Mouse (Mus musculus): ENCODE measurements around the gene Rad51c.
"Not testable (repeated sequence)": the region's sequence is repeated elsewhere in the genome, so short reads cannot be mapped to it uniquely, and the experiment has no call there.

The Rad51c gene

DNA sequence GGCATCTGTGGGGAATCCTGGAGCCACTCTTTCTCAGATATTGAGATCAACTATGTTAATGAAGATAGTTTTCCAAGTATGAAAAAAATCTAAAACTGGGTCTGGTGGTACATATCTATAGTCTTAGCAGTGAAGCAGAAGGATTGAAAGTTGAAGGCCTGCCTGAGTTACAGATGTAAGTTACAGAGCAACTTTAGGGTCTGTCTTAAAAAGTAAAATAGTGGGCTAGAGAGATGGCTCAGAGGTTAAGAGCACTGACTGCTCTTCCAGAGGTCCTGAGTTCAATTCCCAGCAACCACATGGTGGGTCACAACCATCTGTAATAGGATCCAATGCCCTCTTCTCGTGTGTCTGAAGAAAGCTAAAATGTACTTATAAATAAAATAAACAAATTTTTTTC is 27.7 kb upstream of the Rad51c start:
- no peak for DNase-seq (ENCODE audit: low read depth, low spot score)

DNA sequence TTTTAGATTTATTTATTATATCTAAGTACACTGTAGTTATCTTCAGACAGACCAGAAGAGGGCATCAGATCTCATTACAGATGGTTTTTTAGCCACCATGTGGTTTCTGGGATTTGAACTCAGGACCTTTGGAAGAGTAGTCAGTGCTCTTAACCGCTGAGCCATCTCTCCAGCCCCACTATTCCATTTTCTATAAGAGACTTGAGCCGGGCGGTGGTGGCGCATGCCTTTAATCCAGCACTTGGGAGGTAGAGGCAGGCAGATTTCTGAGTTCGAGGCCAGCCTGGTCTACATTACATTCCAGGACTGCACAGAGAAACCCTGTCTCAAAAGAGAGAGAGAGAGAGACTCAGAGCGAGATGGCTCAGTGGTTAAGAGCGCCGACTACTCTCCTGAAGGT is 27.1 kb upstream of the Rad51c start:
- not testable (repeated sequence) for DNase-seq (ENCODE audit: low read depth, low spot score)

DNA sequence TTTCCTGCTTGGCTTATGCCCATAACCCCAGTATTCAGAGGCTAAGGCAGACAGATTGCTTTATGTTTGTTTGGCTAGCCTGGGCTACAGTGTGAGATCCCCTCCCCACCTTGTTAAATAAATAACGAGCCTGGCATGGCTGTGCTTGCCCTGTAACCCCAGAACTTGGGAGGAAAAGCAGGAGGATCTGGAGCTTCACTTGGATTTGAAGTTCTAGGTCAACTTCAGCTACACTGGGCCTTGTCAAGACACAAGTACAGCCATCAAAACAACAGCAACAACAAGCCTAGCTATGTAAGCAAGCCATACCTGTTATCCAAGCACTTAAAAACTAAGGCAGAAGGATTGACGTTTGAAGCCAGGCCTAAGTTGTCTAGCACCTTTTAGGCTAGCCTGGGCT is 25.6 kb upstream of the Rad51c start:
- no peak for DNase-seq (ENCODE audit: low read depth, low spot score)

DNA sequence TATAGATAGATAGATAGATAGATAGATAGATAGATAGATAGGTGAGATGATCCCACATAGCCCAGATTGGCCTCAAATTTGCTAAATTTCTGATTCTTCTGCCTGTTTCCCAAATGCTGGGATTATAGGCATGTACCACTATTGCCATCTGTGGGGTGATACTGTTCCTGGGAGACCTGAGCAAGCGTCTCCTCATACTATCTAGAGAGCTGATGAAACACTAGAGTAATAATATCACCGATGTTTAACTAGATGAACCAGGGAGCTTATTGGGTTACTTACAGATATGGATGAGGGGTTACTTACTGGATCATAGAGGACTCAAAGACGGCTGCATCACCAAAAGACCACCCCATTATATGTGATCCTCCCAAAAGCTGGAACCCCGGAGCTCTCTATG is 24.6 kb upstream of the Rad51c start:
- no peak for DNase-seq (ENCODE audit: low read depth, low spot score)

DNA sequence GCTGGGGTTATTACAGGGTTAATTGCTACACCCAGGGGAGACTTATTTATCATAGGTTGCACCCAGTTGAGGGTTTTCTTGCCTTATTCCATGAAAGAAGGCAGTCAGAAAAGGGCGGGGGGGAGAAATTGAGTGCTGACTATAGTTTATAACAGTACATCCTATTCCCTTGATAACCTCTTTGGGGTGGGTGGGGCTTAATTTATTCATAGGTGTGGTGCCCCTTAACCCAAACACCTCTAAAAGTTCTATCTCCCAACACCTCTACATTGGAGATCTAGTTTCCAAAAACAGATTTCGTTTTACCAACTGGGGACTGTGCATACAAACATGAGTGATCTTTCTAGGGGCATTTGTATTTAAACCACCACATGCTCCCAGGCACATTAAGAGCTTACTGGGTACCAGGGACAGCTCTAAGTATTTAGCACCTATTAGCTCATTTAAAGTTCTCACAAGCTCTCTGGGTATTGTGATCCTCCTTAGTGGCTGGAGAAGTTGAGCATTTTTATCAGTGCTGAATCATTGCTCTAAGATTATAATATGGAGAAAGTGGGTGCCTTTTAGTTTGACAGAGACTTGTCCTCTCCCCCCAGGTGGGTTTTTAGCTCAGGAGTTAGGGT is 23.4 kb upstream of the Rad51c start:
- no peak for DNase-seq (ENCODE audit: low read depth, low spot score)

DNA sequence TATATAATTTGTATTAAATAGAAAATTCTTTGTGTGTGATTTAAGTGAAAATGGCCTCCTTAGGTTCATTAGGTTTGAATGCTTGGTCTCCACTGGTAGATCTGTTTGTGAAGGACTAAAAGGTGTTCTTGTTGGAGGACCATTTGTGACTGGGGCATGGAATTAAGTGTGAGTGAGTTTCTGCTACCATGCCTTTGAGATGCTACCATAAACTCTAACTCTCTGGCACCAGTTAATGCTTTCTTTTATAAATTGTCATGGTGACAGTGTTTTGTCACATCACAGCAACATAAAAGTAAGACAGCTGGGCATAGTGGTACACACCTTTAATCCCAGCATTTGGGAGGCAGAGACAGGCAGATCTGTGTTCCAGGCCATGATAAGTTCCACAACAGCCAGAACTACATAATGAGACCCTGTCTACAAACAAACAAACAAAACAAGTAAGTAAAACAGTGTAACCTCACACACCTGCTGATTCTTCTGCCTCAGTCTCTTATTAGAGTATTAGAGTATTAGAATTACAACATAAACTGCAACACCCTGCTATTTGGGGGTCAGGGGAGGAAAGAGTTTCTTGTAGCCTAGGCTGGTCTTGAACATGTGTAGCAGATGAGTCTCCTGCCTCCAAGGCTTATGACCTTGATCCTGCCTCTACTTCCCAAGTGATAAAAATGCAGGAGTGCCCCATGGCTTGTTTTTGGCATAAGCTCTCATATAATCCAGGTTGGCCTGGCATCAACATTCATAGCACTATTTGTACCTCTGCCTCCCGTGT is 22.7 kb upstream of the Rad51c start:
- no peak for DNase-seq (ENCODE audit: low read depth, low spot score)

DNA sequence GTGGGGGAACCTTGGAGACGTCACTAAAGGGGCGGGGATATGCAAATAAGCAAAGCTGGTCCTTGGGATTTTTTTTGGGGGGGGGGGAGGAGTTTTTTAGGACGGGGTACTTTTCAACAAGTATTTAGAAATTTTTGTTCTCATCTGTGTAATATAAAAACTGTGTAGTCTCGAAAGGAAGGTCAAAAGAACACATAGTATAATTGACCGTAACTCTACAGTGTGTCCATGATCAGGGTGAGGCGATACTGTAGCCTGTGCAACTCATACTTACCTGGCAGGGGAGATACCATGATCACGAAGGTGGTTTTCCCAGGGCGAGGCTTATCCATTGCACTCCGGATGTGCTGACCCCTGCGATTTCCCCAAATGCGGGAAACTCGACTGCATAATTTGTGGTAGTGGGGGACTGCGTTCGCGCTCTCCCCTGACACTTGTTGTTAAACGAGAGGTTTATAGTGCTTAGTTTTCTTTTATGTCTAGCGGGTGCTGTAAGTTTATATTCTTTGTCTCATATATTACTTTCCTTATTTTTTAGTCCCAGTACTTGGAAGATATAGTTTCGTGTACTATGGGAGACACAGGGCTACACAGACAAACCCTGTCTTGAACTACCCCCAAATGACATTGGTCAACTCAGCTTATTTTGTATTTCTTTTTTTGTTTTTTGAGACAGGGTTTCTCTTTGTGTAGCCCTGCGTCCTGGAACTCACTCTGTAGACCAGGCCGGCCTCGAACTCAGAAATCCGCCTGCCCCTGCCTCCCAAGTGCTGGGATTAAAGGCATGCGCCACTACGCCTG is 21.9 kb upstream of the Rad51c start:
- peak; percentile 95 for DNase-seq (ENCODE audit: low read depth, low spot score)

DNA sequence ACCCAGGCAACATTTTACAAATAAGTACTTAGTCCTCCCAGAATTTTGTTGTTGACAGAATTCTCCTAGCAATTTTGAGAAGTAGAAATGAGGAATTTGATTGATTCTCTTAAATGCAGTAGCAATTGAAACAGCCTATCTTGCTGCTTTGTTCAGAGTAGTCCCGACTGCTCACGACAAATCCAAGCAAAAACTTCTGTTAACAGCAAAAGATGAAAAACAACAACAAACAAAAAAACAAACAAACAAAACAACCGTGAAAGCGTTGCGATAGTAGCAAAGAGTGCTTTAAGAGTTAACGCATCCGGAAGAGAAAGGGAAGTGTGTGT is 21.3 kb upstream of the Rad51c start:
- DNase-seq (ENCODE audit: low read depth, low spot score): no peak

DNA sequence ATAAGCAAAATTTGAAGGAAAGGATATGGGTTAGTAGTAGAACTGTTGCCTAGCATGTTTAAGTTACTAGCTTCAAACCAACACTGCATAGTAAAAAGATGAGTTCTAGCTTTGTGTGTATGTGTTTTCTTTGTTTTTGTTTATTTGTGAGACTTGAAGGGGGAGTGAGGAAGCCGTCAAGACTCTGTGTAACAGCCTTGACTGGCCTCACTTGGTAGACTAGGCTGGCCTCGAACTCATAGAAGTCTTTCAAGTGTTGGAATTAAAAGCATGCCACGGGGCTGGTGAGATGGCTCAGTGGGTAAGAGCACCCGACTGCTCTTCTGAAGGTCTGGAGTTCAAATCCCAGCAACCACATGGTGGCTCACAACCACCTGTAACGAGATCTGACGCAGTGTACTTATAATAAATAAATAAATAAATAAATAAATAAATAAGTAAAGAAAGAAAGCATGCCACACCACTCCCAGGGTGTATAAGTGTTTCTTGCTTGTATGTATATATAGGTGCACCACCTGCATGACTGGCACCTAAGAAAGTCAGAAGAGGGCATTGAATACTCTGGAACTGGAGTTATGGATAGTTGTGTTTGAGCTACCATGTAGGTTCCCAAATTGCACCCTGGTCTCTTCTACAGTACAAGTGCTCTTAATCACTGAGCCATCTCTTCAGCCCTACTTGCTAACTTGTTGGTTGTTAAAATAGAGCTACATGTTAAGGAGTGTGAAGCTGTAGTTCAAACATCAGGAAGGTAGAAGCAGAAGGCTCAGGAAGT is 19.0 kb upstream of the Rad51c start:
- no peak for DNase-seq (ENCODE audit: low read depth, low spot score)

DNA sequence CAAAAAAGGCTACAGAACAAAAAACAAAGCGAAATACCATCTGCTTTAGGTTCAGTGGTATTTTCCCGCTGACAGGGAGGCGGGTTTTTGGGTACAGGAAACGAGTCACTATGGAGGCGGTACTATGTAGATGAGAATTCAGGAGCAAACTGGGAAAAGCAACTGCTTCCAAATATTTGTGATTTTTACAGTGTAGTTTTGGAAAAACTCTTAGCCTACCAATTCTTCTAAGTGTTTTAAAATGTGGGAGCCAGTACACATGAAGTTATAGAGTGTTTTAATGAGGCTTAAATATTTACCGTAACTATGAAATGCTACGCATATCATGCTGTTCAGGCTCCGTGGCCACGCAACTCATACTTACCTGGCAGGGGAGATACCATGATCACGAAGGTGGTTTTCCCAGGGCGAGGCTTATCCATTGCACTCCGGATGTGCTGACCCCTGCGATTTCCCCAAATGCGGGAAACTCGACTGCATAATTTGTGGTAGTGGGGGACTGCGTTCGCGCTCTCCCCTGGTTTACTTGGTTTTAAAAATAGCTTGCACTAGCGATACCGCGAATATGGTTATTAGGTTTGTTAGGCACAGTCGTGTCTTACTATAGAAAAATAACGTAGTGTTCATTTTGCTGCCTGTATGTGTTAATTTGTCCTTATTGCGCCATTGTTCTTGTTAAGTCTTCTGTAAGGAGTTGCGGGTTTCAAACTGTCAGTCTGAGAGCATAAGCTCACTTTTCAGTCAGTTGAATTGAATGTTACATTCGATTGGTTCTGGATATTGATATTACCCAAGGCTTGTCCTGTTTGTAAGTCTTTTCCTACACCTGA is 18.0 kb upstream of the Rad51c start:
- DNase-seq (ENCODE audit: low read depth, low spot score): peak; percentile 96

DNA sequence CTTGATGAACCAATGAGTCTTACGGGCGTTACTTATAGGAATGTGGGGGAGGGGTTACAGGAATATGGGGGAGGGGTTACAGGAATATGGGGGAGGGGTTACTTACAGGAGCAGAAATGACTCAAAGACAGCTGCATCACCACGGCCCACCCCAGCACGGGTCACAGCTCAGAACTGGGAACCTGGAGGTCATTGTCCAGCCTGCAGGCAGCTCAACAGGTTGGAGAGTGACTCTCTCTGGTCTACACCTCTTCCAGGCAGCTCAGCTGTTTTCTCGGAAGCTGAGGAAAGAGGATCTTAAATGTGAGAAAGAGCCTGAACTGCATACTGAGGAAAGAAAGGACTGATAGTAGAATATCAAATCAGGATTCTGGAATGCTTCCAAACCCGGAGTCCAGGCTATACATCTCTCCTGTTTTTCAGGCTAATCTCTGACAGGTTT is 17.0 kb upstream of the Rad51c start:
- peak; percentile 35 for DNase-seq (ENCODE audit: low read depth, low spot score)

DNA sequence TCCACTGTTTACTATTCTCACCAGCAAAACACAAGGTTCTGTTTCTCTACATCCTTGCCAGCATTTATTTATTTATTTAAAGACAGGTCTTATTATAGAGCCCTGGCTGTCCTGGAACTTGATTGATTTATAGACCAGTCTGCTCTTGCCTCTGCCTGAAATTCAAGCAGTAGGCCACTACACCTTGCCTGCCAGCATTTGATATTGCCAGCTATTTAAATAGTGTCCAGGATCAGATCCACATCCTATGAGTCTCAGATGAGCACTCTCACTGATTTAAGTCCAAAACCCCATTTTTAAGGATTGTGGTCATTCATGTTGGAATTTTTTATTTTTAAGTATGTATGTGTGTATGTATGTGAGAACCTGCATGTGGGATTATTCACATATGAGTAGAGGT is 16.1 kb upstream of the Rad51c start:
- no peak for DNase-seq (ENCODE audit: low read depth, low spot score)

DNA sequence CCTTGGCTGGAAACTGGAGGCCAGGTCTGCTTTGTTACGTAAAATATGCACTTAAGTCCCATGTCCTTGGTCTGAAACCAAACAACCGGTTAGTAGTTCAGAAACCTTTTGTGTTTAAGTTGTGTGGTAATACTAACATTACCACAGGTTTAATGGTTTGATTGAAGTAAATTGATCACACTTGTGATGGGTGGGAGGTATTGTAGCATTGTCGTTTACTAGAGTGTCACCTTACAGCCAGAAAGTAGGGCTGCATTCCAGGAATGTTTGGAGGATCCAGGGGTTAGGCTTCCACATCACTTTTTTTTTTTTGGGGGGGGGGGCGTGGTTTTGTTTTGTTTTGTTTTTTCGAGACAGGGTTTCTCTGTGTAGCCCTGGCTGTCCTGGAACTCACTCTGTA is 11.4 kb upstream of the Rad51c start:
- DNase-seq (ENCODE audit: low read depth, low spot score): no peak

DNA sequence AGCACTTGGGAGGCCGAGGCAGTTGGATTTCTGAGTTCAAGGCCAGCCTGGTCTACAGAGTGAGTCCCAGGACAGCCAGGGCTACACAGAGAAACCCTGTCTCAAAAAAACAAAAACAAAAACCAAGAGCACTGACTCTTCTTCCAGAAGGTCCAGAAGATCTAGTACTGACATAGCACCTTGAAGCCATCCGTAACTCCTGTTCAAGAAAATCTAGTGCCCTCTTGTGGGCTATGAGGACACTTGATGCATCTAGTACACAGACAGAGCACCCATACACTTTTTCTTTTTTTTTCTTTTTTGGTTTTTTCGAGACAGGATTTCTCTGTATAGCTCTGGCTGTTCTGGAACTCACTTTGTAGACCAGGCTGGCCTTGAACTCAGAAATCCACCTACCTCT is 8.7 kb upstream of the Rad51c start:
- peak; percentile 41 for DNase-seq (ENCODE audit: low read depth, low spot score)

DNA sequence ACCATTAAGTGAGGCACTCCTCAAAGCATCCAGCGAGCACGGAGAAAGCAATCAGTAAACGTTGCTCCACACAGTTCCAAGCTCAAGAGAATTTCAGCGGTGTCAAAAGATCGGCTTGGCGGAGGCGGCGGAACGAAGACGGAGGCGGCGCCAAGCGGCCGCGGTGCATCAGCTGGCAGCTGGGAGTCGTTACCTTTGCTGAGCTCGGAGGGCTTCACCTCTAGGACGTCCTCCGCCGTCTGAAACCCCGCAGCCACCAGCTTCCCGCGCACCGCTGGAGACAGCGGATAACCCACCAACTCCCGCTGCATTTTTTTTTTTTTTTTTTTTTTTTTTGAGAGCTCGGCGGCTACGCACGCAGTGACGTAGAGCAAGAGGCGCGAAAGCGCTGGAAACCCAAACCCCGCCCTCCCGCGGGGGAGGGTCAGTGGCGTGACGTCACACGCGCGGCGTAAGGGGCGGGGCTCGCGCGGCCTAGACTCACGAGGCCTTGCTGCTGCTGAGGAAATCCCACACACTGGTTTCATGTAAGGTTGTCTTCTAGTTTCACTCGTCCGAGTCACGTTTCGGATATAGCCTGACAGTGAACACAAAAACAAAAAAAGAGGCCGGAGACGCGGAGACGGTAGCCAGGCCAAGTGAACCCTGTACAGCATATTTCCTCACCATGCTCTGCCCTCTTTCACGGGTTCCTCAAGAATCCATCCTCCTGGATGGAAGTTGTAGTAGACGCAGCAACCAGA is 472 bp downstream of the Rad51c start:
- peak; percentile 97 for DNase-seq (ENCODE audit: low read depth, low spot score)

DNA sequence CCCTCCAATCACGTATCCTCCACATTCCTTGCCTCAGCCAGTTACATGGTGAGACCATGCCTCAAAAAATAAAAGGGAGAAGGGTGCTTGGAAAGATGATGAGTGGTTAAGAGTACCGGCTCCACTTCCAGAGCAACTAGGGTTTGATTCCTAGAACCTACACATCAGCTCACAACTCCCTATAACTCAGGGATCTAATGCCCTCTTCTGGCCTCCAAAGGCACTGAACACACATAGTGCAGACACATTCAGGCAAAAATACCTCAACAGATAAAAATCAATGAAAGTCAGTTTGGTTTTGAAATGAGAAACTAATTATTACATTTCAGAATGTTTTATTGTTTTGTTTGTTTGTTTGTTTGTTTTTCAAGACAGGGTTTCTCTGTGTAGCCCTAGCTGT is 6.4 kb downstream of the Rad51c start:
- no peak for DNase-seq (ENCODE audit: low read depth, low spot score)

DNA sequence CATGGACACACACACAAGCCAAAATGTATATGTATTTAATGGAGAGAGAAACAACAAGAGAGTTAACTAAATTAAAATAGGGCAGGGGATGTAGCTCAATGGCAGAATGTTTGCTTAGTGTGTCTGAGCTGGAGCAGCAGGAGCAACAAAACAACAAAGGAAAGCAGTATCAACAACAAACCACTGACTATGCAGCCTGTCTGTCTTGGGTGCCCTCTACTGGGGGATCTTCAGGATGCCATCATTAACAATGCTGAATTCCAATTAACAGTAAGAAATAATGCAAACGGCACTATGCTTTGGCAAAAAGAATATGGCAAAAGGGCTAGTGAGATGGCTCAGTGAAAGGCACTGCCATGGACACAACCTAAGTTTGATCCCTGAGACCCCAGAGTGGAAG is 10.9 kb downstream of the Rad51c start:
- peak; percentile 67 for DNase-seq (ENCODE audit: low read depth, low spot score)

DNA sequence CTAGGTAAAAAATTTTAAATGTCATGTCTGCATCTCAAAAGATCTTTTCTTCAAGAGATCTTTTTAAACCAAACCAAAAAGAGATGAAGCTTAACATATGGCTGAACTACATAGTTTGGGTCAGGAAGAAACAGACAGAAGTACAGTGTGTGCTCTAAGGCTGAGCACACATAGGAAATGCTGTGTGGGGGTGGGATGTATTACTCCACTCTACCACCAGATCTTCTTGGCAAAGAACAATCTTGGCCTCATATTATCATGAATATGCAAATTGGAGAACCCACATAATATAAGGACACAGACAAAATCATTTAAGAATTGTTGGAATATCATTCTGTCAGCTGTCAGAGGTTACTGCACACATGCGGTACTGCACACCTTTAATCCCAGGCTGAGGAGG is 19.1 kb downstream of the Rad51c start:
- DNase-seq (ENCODE audit: low read depth, low spot score): peak; percentile 66

DNA sequence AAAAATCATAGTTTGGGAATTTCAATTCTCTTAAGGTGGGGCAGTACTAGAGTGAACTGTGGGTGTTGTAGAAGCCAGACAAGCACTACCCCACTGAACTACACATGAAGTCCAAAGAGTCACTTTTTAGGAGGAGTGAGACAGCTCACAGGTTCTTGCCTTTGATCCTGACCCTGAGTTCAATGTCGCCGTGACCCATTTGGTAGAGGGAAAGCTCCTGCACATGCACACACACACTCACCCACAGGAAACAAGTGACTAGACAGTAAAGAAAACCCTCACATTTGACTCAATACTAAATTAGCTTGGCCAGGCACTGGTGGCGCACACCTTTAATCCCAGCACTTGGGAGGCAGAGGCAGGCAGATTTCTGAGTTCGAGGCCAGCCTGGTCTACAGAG is 20.2 kb downstream of the Rad51c start:
- DNase-seq (ENCODE audit: low read depth, low spot score): no peak

DNA sequence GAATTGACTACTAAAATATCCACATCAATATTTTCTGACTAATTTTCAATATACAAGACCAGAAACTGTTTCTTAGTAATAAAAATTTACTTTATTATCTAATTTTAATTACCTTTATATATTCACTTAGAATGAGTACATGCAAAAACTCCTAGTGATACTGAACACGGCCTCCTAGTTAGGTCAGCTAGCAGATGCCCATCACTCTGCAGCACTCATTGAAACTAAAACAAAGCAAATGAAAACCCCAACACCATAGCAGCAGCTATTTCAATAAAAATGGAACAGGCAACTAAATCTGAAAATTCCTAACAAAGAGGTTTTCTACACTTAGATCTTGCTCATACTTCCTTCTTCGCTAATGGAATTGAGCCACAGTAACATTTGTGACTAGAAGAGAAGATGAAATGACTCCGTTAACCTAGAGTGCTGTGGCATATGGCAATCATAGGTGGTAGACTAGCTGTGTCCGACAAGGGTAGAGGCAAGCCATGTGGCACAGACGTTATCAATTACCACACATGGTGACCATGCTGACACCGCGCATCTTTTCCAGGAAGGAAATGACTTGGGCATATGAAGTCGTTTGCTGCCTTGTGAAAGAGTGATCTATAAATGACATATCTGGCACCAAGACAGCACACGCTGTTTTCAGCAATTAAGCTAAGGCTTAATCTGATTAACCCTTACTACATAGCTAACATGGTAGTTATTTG is 36.7 kb downstream of the Rad51c start:
- peak; percentile 18 for DNase-seq (ENCODE audit: low read depth, low spot score)

Data from brain, adult 2 months (tissue).